Mouse (Mus musculus): Measurements from ENCODE around the gene Slc22a20.
A peak's percentile ranks its signal among the peaks of the same experiment; 100 is the strongest.

Slc22a20 gene

DNA sequence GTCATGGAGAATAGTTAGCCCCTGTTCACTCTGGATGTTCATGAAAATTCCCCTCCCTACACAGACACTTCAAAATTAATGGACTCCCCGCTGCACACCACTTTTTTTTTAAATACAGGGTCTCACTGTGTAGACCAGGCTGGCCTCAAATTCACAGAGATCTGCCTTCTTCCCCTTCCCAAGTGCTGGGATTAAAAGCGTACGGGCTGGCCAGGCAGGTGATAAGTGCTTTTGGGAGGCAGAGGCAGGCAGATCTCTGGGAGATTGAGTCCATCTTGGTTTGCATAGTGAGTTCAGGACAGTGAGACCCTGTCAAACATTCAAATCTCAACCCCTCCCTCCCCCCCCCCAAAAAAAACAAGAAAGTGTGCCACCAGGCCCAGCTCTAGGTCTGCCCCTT is 63.0 kb downstream of the Slc22a20 start:
- no peak for DNase-seq

DNA sequence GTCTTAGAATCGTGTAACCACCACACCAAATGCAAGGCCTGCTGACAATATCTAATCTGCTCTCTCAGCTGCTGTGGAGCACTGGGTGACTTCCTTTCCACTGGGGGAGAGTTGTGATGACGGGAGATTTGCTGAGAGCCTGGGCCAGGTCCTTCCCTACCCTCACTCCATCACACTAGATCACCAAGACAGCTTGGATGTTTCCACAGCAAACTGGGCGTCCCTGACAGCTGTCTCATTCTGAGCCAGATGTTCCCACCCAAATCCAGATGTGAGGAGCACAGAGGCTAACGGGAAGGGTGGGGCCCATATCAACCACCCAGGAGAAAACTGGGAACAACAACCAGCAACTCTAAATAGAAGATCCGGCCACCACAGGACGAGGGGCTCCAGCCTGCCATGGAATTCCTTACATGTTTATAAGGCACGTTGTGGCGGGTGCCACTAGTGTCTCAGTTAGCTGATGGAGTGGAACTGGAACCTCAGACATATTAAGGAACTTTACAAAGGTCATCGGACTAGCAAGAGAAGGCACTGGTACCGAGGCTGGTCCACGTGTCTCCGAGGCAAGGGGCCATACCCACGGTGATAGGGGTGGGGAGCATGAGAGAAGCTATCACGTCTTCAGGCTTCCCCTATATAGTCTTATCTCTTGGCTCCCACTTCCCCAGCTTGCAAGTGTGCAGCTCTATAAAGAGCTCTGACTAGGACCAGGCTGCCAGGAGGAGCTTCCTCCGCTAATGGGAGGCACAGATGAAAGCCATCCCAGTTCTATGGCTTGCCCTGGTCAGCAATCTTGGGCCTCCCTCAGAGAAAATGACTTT is 63.6 kb downstream of the Slc22a20 start:
- DNase-seq, result peak in 1 of 2 experiments; percentile 66

DNA sequence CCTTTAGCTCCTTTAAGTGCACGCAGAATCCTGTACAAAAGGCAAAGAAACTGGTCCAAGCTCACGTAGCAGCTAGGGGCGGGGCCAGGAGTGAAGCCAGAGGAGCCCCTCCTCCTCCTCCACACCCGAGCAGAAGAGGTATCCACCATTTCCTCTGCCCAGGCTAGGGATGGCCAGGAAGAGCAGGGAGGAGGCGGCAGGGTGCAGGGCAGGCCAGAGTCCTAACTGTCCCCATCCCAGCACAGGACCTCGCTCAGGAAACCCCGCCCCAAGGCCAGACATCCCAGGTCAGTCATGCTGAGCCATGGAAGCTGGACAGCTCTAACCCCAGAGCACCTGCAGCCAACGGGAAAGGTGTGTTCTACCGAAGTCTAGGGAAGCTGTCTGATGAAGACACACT is 64.2 kb downstream of the Slc22a20 start:
- DNase-seq, result peak; percentile 55 to 82
